In genomic region chr12:33175621-33176554, GRCm38 (mm10) we compare ENCODE assay signal across 7 mouse cellular contexts. TPM values are rescaled to one million over a fixed set of nuclear protein-coding genes. Genes with fewer than 3 reads are reported as not detected.
DNase-seq lines count a peak whose midpoint lies in the region; ATAC-seq and TF ChIP-seq lines count a peak whose summit lies in the region.

No protein-coding gene starts in this region.

- peak overlapping the region; percentile 43 for H3K4me3 ChIP-seq in embryonic facial prominence, embryonic 10.5 days
- H3K4me3 ChIP-seq in kidney, adult 2 months (ENCODE audit: insufficient read depth, low read depth, low read length): peak overlapping the region; percentile 30
- peak overlapping the region; percentile 26 for H3K4me3 ChIP-seq in lung, embryonic 15.5 days

- H3K27me3 ChIP-seq in embryonic facial prominence, embryonic 10.5 days (replicated peaks; ENCODE audit: low read depth, poor library complexity, severe bottlenecking): no peaks in the 10 kb centered on the region; the same call in 1 of the 2 replicates
- H3K27me3 ChIP-seq in kidney, adult 2 months (replicated peaks; ENCODE audit: control insufficient read depth, insufficient read depth, low read length): no peaks in the 10 kb centered on the region
- H3K27me3 ChIP-seq in lung, embryonic 15.5 days: no peaks in the 10 kb centered on the region

- TF ChIP-seq POLR2A in kidney, adult 2 months (IDR thresholded peaks at IDR 0.05; ENCODE audit: low read depth, low read length): no peak

- 10% methylated on average over 25 of the region's 25 CpGs for WGBS in embryonic facial prominence, embryonic 10.5 days
- 14% methylated on average over 25 of the region's 25 CpGs for WGBS in kidney, adult 2 months
- WGBS in lung, embryonic 15.5 days: 15% methylated on average over 25 of the region's 25 CpGs

- peak overlapping the region; percentile 60 for H3K4me2 ChIP-seq in lung, embryonic 15.5 days

- peak; percentile 78 for ATAC-seq in lung, embryonic 15.5 days (ENCODE audit: borderline replicate concordance, extremely low read depth, low FRiP score, low TSS enrichment)

- no peak overlapping the region for H3K27ac ChIP-seq in embryonic facial prominence, embryonic 10.5 days (replicated peaks)
- peak overlapping the region; percentile 29; the same call in 1 of the 2 replicates for H3K27ac ChIP-seq in kidney, adult 2 months (ENCODE audit: insufficient read depth, low read depth, low read length)
- H3K27ac ChIP-seq in lung, embryonic 15.5 days: peak overlapping the region; percentile 44; the same call in 1 of the 2 replicates

- H3K4me1 ChIP-seq in embryonic facial prominence, embryonic 10.5 days: peaks cover 48% of the 10 kb centered on the region
- H3K4me1 ChIP-seq in kidney, adult 2 months (ENCODE audit: control insufficient read depth, insufficient read depth, low read length): peaks cover 17% of the 10 kb centered on the region
- H3K4me1 ChIP-seq in lung, embryonic 15.5 days: peaks cover 26% of the 10 kb centered on the region

- H3K9me3 ChIP-seq in embryonic facial prominence, embryonic 10.5 days: no peaks in the 10 kb centered on the region
- no peaks in the 10 kb centered on the region for H3K9me3 ChIP-seq in lung, embryonic 15.5 days

- 0 out of 2 replicates have a peak, but pooled peaks have one; percentile 19 for TF ChIP-seq CTCF in kidney, adult 2 months (conservative IDR thresholded peaks at IDR 0.05; ENCODE audit: insufficient read depth, insufficient read length, low read depth, low read length)

- H3K36me3 ChIP-seq in embryonic facial prominence, embryonic 10.5 days (replicated peaks): no peaks in the 10 kb centered on the region; the same call in 1 of the 2 replicates
- no peaks in the 10 kb centered on the region for H3K36me3 ChIP-seq in kidney, adult 2 months (ENCODE audit: control insufficient read depth, insufficient read depth, low read length)
- H3K36me3 ChIP-seq in lung, embryonic 15.5 days: no peaks in the 10 kb centered on the region

- DNase-seq in adipocyte (ENCODE audit: low spot score): peak; percentile 78
- peak; percentile 56 for DNase-seq in embryonic facial prominence, embryonic 10.5 days (ENCODE audit: low spot score)
- peak; percentile 54 to 68 for DNase-seq in heart, adult 9 months (ENCODE audit: low spot score in 2 of 2)
- DNase-seq in kidney, adult 2 months: peak; percentile 75
- DNase-seq in ovary, postnatal 14 days (ENCODE audit: low spot score): peak; percentile 22
- DNase-seq in left cerebral cortex, adult 18-20 months (ENCODE audit: low spot score in 2 of 2): no peak

- peak overlapping the region; percentile 11; the same call in 1 of the 2 replicates for H3K9ac ChIP-seq in lung, embryonic 15.5 days

RNA-seq across cellular contexts. Expression of gene Atxn7l1, which starts 28.4 kb away (rescaled TPM):
- polyA plus RNA-seq in embryonic facial prominence, embryonic 10.5 days (2016; fragmentation: Nextera tagmentation; extraction: Ambion mirVana): 13.6 and 14.6 TPM in 2 replicates
- 22.0 and 23.7 TPM in 2 replicates for polyA plus RNA-seq in kidney, adult 2 months (2012; rRNA removed)
- polyA plus RNA-seq in lung, embryonic 15.5 days (2015; fragmentation: Nextera tagmentation; extraction: Ambion mirVana): 11.8 and 12.4 TPM in 2 replicates
- total RNA-seq in left cerebral cortex, adult 18-20 months (2021): 10 to 100 TPM; 50.2 to 60.1 TPM

Comparison
In these comparisons a context has a peak if more than half of its experiments do, and no peak if none do; other contexts are left out.
1. DNase-seq: peak in adipocyte (single experiment), embryonic facial prominence, embryonic 10.5 days (single experiment), heart, adult 9 months (2 of 2), kidney, adult 2 months (single experiment) and ovary, postnatal 14 days (single experiment); none in left cerebral cortex, adult 18-20 months (0 of 2).
2. Peak in every context shown above with its lines, with median percentiles within 50 percentile points of each other: H3K4me3 ChIP-seq.